Mouse (Mus musculus) right cerebral cortex, postnatal 25 days (tissue): ENCODE results near the gene Cdyl.
"Not testable (repeated sequence)": the region's sequence is repeated elsewhere in the genome, so short reads cannot be mapped to it uniquely, and the experiment has no call there.

Experiments
- DNase-seq: peaks from one replicate; pipeline ENCODE4 v3.0.0; 2022

Gene Cdyl

DNA sequence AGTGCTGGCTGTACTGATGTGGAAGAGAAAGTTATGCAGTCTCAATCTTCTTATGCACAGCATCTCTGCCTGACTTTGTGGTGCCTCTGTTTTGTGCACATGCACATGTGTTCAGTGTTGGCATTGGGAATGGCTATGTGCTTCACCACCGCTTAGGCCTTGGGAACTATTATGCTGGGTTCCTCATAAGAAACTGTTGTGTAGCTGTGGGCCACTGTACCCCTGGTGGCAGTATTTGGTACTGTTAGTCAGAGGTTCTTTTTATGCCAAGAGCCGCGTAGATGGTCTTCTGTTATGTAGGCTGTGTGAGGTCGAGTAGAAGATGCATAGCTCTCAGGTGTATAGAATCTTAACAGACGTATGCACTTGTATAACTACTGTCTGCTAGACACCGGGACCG is 147.4 kb downstream of the Cdyl start:
- DNase-seq = no peak

DNA sequence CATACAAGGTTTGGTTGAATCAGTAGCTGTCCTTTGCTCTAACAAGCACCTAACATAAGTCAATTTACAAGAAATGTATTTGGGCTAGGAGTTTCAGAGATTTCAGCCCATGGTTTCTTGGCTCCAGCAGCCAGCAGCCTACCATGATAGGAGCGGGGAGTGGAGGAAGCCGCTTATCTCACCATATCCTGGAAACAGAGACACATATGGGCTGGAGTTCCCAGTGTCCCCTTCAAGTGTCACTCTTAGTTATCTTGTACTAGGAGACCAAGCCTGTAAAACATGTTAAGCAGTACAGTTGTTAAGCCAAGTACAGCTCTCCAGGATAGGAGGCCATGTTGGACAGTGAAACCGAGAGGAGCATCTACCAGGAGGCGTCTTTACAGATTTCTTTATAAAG is 147.9 kb downstream of the Cdyl start:
- no peak for DNase-seq

- no peak for DNase-seq
These were observed 148.3 kb downstream of the Cdyl start for GRCm38 (mm10) chr13:35807940-35808339.

- no peak for DNase-seq
These were observed 149.9 kb downstream of the Cdyl start for GRCm38 (mm10) chr13:35809252-35810159.

GRCm38 (mm10) chr13:35810160-35810537 is 150.5 kb downstream of the Cdyl start:
- DNase-seq = no peak

- DNase-seq = no peak
These were observed 151.9 kb downstream of the Cdyl start for GRCm38 (mm10) chr13:35811361-35812190.

DNA sequence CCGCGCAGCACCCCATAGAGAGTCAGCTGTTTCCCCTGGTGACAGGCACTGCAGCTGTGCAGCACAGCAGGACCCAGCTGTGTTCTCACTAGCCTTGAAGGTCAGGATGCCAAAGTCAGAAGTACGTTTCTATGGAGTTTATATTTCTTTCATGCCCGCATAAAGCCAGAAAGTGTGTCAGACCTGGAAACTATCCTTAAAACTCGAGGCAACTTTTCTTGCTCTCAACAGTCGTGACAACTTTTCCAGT is 152.5 kb downstream of the Cdyl start:
- no peak for DNase-seq

DNA sequence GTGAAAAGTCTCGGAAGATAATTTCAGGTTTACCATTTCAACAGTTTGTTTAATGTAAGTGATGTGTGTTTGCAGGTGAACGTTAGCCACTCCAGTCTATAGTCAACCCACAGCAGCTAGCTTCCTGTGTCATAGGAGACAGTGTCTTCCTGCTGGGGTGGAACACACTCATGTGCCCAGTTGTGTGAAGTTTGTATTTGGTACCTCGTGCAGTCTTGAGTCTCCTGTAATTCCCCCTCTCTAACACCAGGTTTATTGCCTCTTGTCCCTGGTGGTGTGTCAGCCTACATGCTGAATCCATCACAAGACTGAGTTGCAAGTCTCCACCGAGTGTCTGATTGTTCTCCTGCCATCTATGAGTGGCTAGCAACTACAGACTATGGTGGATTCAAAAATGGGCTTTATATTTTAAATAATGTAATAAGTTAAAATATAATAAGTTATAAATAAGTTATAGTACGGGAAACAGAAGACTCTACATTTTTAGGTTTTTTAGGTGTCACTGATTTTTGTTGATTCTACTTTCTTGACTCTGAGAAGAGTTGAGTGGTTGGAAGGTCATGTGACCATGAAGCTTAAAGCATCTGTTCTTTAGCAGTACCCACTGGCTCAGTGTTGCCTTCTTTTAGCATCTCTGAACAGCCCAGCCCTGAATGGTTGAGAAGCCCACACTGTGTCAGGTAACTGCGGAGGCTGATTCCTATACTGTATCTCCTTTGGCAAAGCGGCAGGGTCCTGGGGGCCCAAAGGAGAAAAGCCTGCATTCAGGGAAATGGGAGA is 153.9 kb downstream of the Cdyl start:
- DNase-seq = no peak

DNA sequence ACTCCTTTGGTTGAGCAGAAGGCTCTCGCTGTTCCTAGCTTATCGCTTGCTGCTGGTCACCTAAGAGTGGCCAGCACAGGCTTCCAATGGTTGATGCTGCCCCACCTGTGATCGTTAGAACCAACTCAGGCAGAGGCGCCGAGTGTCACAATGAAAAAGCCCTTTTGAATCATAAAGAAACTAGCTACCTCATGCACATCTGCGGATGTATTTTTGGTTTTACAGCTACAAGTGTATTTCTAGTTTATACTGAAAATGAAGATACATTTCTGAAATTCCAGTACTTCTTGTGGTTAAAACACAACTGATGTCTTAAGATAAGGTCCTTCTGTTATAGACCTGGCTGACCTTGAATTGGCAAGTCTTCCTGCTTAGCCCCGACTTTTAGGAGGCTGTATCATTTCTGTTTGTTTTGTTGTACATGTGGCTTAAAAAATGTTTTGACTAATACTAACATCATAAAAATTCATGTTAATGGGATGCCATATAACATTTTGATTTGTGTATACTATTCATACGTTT is 155.6 kb downstream of the Cdyl start:
- DNase-seq = no peak

GRCm38 (mm10) chr13:35815782-35816368 is 156.2 kb downstream of the Cdyl start:
- DNase-seq = no peak

GRCm38 (mm10) chr13:35817626-35818025 is 158.0 kb downstream of the Cdyl start:
- no peak for DNase-seq

- DNase-seq = no peak
These were observed 158.4 kb downstream of the Cdyl start for GRCm38 (mm10) chr13:35818060-35818459.

DNA sequence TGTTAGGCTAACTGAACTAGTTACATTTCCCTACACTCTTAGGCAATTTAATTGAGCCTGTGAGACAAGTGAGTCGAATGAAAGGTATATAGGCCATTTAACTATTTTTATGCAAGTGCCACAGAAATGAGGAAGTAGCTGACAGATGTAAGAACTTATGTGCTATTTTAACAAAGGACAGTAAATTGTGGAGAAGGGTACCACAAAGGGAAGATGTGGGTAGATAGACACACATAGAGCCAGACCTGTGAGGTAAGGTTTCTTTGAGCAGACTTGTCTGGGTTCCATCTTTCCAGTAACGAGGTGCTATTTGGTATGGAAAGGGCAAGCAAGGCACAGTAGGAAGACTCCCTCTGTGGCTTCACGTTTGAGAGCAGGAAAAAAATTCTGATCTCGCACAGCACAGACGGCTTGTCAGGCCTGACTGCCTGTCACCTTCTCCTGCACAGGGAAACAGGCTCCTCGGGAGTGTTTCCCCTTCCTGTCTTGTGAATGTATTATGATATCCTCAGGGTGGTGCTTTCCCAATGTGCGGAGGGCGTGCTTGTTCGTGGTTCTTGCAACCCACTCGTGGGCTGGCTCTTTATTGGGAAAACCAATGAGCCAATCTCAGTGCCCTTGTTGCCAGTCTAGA is 162.3 kb downstream of the Cdyl start:
- no peak for DNase-seq

GRCm38 (mm10) chr13:35822795-35823194 is 163.2 kb downstream of the Cdyl start:
- DNase-seq = no peak

DNA sequence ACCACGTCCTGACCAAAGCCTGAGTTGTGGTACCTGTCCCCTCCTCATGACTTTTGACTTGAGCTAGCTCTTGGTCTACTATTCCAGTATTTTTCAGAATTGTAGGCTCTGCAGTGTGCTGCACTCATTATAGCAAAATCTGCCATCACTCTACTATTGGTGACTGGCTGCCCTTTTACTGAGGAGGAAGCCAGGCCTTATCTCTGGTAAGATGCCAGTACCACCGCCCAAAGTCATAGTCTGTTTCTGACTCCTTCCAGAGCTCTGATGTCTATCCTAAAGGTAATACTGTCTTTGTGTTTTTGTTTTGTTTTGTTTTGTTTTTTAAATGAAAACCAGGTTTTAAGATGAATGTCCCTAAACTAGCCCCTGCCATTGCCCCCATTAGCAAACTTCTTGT is 166.0 kb downstream of the Cdyl start:
- no peak for DNase-seq

DNA sequence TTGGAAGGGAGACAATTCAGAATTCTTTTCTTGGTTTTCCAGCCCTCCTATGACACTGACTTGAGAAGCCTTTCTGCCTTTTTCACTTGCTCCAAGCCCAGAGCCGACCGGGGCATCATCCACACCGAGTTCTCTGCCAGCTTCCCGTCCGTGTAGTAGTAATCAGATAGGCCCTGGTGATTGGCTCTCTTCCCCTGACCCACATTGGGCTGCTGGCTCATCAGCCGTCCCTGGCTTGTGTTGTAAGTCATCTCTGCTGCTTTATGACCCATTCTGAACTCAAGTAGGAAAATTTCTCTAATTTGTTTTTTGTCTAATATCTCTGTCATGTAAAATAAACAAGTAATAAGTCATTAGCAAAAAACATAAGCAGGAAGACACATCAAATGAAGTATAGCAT is 173.0 kb downstream of the Cdyl start:
- DNase-seq = no peak

- DNase-seq = no peak
These were observed 174.3 kb downstream of the Cdyl start for GRCm38 (mm10) chr13:35833941-35834340.

GRCm38 (mm10) chr13:35835669-35836068 is 176.0 kb downstream of the Cdyl start:
- no peak for DNase-seq

DNA sequence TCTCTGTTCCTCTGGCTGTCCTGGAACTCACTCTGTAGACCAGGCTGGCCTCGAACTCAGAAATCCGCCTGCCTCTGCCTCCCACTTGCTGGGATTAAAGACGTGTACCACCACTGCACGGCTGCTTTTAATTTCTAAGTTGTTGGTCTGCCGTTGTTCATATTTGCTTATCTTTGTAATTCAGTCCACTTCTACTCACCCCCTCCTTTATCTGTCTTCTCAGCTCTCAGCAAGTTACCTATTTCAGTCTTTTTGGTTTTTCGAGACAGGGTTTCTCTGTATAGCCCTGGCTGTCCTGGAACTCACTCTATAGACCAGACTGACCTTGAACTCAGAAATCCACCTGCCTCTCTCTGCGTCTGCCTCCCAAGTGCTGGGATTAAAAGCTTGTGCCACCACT is 176.9 kb downstream of the Cdyl start:
- DNase-seq = not testable (repeated sequence)

GRCm38 (mm10) chr13:35840102-35840501 is 180.5 kb downstream of the Cdyl start:
- DNase-seq = no peak

DNA sequence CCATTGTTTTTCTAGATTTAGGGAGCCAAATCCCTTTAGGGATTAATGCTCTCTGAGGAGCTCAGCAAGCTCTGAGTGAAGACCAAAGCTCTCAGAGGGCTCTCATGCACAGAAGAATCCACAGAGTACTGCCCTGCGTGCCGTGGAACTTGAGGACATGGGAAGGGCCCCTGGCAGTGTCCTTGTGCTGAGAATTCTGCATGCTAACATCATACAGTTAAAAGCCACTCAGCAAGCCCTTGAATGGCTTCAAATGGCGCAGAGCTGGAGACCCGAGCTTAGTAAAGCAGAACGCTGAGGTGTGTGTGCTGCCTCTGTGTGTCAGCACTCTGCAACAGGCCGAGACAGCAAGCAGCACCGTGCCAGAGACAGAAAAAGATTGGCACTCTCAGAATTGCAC is 183.8 kb downstream of the Cdyl start:
- no peak for DNase-seq

DNA sequence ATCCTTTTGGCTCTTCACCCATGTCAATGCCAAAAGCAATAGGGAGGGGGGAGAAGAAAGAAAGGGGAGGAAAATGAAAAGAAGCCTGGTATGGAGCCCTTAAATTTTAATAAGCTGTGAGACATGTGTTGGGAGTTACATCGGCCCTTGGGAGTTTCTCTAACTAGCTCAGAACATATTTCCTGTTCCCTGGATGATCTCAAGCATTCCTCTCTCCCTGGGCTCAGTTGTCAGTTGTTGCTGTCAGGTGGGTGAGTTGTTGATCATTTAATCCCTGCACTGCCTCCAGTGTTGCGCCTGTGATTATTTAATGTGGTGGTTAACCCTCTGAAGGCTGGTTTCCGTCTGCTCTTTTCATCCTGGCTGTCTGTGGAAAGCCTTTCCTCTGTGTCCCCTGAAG is 185.7 kb downstream of the Cdyl start:
- no peak for DNase-seq
